Mouse (Mus musculus) 416B (cell line): ENCODE results near the gene Rbp2.

Experiments used
- DNase-seq: peaks from one replicate; pipeline ENCODE4 v3.0.0; 2011; ENCODE audit warnings: low read depth

Rbp2 gene

DNA sequence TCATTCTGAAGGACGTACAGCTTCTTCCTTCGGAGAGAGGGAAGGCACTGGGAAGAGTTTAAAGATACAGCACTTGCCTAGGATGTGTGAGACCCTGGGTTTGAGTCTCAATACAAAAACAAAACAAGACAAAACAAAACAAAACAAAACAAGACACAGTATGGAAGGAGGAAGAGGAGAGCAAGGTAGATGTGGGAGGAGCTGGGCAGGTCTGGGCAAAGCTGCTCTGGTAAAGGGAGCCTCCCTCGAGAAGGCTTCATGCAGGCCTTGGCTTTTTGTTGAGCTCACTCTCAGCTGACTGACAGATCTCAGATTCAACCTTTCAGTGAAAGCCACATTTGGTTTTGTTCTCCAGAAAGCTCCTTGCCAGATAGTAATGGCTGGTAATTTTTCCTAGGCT lies at the start of gene Rbp2:
Rbp2 (plus strand) TSS at position 301 of the 400 bp plus-strand sequence.
- no peak for DNase-seq

DNA sequence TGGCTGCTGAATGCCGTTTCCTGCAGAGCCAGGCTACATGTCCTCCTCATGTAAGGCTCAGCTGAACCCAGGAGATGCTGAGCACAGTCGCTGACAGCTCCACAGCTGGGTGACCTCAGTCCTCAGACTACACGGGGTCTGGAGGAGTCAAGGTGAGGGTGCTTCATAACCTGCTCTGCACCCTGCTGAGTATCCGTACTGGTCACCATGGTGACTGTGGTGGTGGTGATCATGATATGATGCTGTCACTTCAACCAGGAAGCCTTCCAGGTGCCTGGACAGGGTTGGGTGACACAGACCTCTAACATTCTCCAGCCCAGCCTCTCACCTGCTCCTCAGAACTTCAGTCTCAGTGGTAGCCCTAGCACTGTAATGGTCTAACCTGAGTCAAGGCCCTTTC lies 48.1 kb upstream of the Rbp2 start:
- no peak for DNase-seq

- DNase-seq, result no peak
These were observed 46.8 kb upstream of the Rbp2 start for GRCm38 (mm10) chr9:98439091-98439490.

DNA sequence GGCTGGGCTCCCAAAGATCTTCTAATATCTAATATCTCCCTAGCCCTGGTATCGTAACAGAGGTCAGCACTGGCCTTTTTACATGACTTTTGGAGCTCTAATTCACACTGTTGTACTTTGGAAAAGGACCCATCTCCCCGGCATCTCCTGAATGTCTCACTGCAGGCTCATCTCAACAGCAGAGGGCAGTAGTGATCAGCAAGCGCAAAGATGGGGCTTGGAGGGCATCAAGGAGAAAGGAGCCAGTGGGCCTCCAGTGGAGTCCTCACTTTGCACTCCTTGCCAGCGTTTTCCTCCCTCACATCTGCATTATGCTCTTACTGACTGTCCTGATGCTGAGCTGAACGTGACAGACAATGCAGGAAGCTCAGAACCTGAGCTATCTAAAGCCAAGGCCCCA lies 43.3 kb upstream of the Rbp2 start:
- DNase-seq, result peak; percentile 16

DNA sequence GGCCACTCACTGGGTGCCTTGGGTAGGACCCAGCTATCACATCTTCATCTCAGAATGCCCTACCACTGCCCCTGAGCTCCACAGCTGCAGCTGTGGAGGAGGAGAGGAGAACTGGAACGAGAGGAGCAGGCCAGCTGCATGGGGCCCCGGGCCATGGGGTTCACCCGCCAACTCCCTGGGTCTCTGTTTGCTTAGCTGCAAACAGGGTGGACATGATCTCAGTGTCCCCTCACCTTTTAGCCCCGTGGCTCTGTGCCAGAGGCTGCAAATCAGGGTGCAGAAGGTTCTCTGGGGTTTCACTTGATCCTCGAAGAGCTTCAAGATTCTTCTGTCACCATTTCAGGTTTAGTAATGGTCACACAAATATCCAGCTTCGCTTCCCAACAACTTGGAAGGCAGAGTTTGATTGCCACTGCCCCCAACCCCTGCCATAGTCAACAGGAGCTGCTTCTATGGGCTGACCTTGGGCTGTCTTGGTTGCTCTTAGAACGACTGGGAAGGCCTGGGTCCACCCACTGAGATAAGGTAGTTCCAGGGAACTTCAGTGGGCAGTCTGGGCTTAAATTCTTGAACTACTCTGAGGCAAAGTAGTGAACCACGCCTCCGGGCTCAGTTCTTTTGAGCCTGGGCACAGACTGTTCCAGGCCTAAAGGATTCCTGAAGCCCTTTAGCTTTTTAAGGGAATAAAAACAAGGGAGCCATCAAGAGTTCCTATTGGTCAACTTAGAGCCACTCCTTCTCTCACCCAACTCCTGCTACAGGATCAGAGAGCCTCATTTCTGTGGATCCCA lies 40.4 kb upstream of the Rbp2 start:
- DNase-seq, result no peak

GRCm38 (mm10) chr9:98450976-98451375 lies 34.9 kb upstream of the Rbp2 start:
- no peak for DNase-seq

GRCm38 (mm10) chr9:98466709-98467108 lies 19.2 kb upstream of the Rbp2 start:
- DNase-seq, result no peak

GRCm38 (mm10) chr9:98480172-98480749 lies 5.7 kb upstream of the Rbp2 start:
- no peak for DNase-seq

DNA sequence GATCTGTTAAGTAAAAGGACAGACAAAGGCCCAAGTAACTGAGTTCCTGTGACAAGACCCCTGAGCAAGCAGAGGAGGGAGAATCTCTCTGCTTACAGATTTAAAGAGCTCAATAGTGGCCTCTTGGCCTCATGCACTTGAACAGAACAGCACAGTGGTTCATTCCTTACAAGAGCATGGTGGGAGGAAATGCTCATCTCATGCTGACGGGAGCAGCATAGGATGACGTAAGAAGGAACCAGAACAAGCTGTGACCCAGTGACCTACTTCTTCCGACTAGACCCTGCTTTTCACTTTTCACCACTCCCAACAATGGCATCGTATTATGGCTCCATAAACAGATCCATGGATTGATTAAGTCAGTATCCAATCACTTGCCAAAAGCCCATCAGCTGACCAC lies 3.7 kb upstream of the Rbp2 start:
- no peak for DNase-seq

GRCm38 (mm10) chr9:98485020-98485419 lies 895 bp upstream of the Rbp2 start:
- no peak for DNase-seq

DNA sequence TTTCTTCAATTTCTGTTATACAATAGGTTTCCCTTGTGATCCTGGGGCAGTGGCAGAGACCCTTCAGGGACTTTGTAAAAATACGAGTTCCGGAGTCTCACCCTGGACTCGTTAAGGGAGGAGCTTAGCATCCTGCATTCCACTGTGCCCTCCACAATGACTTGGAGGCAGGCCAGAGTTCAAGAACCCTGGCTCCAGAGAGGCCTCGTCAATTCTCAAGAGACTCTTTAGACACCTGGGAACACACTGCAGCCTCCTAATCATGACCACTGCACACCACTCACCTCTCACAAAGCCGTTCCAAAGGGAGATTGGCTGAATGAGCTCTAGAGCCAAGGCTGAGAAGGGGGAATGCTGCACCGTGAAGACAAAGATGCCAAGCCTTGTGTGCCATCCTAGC lies 1.4 kb downstream of the Rbp2 start:
- no peak for DNase-seq

GRCm38 (mm10) chr9:98489532-98489931 lies 3.6 kb downstream of the Rbp2 start:
- DNase-seq, result peak; percentile 77

DNA sequence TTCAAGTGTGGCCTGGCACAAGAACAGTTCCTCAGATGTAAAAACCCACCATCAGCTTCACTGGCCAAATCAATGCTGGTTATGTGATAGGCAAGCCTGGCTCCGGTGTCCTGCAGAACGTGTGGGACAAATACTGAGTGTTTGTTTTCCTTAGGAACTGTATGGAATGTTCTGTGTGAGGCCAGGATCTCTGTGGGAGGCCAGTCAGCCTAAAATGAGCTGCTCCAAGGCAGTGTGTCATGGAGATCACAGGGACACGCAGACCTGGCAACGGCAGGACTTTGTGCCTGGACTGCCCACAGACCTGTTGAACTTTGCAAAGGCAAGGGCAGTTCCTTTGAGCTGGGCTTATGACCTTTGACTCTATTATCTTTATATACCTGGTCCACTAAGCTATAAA lies 4.2 kb downstream of the Rbp2 start:
- DNase-seq, result no peak

DNA sequence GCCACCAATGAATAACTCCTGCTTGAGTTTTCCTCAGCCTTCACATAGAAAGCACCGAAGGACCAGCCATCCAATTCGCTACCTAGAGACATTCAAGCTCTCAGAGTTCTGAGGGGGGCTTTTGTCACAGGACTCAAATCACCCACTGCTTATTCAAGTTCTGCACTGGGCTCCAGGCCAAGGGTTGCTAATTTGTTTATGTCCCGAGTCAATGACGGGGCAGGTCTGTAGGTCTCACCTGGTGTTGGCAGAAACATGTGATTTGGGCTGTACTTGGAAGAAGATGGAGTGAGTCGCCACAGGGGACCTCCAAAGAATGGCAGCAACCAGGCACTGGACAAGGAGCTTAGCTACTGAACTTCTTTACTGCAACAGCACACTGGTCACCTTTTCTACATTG lies 5.2 kb downstream of the Rbp2 start:
- DNase-seq, result no peak

DNA sequence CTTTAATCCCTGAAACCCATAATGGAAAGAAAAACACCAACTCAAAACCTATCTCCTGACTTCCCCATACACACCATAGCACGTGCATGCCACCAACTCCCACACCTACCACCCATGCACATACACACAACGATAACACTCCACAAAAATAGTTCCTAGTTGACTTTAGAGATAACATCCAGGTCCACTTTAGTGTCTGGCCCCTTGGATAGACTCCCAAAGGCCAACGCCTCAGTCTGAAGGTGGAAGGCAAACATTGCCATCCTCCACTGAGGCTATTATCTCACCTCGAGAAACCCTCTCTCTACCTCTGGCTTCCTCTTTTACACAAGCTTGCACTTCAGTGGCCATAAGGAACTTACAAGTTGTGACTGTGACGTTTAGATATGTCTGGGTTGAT lies 6.3 kb downstream of the Rbp2 start:
- DNase-seq, result no peak

GRCm38 (mm10) chr9:98492821-98493220 lies 6.9 kb downstream of the Rbp2 start:
- no peak for DNase-seq

- no peak for DNase-seq
These were observed 11.2 kb downstream of the Rbp2 start for GRCm38 (mm10) chr9:98497157-98497556.

DNA sequence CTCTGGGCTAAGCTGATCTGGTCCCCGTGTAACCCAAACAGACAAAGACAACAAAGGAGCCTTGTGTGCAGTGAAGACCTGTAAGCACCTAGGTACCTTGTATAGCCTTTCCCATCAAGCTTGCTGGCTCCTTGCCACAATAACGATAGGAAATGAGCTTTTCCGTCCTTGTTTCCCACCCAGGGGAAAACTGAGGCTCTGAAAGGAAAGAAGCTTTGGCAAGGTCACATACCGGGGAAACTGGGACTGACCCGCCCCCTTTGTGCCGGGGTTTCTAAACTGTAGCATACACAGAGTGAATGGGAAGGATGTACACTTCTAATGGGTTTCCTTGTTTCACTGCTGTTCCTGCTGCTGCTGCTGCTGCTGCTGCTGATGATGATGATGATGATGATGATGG lies 12.1 kb downstream of the Rbp2 start:
- no peak for DNase-seq

DNA sequence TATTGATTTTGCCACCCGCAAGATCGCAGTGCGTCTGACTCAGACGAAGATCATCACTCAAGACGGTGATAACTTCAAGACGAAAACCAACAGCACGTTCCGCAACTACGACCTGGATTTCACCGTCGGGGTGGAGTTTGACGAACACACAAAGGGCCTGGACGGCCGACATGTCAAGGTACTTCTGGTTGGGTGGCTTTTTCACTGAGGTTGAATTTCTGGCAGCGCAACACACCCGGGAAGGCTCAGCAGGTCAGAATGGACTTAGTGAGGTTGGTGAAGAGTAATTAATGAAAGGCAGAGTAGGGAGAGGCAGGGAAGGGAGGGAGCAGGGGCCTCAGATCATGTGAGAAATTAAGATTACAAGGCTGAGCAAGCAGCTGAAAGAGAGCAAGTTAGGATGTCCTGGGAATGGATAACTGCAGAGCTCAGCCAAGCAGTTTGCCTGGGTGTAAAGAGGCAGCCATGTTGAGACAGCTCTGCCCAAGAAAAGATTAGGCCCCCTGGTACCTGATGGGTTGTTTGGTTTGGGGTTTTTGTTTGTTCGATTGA lies 12.9 kb downstream of the Rbp2 start:
- DNase-seq, result no peak

DNA sequence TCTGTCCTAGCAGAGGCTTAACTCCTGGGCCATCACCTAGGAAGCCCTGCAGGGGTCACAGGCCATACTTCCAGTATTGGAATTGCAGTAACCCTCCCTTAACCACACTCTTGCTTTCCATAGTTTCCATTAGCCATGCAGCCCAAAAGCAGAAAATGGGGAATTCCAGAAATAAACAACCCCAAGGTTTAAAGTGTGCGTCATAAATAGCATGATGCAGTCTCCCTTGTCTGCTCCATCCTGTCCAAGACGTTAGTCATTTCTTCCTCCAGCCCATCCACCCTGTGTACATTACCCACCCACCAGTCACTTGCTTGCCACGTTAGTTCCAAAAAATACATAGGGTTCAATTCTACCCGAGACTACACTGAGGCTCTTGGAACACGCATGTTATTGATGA lies 13.7 kb downstream of the Rbp2 start:
- no peak for DNase-seq

DNA sequence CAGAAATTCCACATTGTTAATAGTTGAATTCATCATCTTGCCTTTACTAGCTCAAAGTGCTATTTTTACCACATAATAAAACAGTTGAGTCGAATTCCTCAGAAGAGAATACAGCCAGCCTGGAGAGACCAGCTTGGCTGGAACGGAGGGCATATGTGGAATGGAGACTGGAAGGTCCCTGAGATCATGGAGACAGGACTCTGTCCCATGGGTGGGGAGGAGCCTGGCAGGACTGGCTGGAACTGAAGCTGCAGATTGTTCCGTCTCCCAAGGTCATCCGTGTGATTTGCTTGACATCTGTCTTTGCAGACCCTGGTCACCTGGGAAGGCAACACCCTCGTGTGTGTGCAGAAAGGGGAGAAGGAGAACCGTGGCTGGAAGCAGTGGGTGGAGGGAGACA lies 21.6 kb downstream of the Rbp2 start:
- no peak for DNase-seq

- no peak for DNase-seq
These were observed 24.6 kb downstream of the Rbp2 start for GRCm38 (mm10) chr9:98510363-98511055.

DNA sequence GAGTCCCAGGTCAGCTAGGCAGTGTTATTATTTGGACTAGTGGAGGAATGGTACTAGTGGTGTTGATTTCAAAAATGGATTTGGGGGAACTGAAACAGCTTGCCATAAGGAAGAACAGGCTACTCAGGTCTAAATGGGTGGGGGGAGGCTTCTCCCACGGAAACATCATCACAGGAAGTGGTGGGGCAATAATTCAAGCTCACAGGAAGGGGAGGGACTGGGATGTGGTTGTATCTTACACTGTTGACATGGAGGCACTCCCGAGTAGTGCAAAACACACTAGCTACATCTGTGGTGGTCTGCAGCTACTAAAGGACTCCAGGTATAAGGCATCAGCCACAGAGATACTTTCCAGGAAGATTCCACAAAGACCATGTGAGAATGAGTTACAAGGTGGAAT lies 38.0 kb downstream of the Rbp2 start:
- DNase-seq, result peak; percentile 10
